Mouse (Mus musculus) G1E (cell line): ENCODE results near the gene Slc17a8.

Source experiments
- CTCF ChIP-seq: IDR thresholded peaks from 2 replicates; pipeline ENCODE4 v1.5.1; 2012; ENCODE audit warnings: low read depth, low read length, inconsistent platforms, mixed read lengths
- GATA1 ChIP-seq: IDR thresholded peaks from 2 replicates; pipeline ENCODE4 v1.6.1; 2012; ENCODE audit warnings: borderline replicate concordance, low read length, inconsistent platforms, mixed read lengths
- TAL1 ChIP-seq: conservative IDR thresholded peaks from 2 replicates; pipeline ENCODE4 v1.6.1; 2012; ENCODE audit warnings: low read depth, low read length, inconsistent platforms, mixed read lengths

DNA sequence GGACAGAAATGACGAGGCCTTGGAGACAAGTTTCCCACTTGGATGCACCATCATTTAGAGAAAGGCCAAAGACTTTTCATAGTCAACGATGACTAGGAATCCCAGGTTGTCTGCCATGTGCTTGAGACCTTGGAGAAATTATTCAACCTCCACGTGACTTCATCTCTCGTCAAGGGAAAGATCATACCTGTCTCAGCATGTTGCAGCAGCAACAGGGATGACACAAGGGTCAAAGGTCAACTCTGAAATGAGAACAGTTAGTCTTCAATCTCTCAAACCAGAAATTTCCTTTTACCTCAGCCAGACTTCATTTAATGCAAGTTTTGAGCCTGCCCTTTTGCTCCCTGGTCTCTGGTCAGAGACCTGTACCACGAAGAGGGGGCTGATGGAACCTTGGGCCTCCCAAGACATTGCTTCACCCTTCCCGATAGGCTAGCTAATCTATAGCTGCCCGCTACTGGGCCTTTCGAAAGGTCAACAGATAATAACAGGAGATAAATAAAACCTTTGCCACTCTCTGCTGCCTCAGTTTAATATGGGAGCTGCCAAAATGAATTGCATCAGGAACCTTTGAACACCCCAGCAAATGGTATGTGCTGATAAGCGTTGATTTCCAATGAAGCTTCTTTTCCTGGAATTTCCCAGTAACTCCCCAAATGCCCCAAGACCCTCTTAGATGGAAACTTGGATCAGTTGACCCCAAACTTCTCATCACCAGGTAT, 55.6 kb downstream of the Slc17a8 start:
- TF ChIP-seq CTCF (no peak), TAL1 (no peak), GATA1 (no peak)
